ENCODE assay signal across 8 mouse cellular contexts in genomic region chr6:38389671-38390070, GRCm38 (mm10). TPM values are rescaled to one million over a fixed set of nuclear protein-coding genes. Genes with fewer than 3 reads are reported as not detected.
DNase-seq lines count a peak whose midpoint lies in the region; ATAC-seq and TF ChIP-seq lines count a peak whose summit lies in the region.

No protein-coding gene starts in this region.

- peak; percentile 60 for DNase-seq in heart, adult 11 months
- DNase-seq in heart, postnatal 36 days, result no peak
- peak; percentile 55 to 59 for DNase-seq in B cell, adult 2 months
- DNase-seq in T-cell, adult 2 months (ENCODE audit: low spot score), result peak; percentile 42
- DNase-seq in lung, postnatal 0 days (ENCODE audit: low spot score), result peak; percentile 54
- DNase-seq in testis, postnatal 10 days (ENCODE audit: low spot score), result no peak
- DNase-seq in heart, embryonic 10.5 days (ENCODE audit: low spot score), result no peak

- no peak for TF ChIP-seq EP300 in lung, postnatal 0 days (IDR thresholded peaks at IDR 0.05)

- peak; percentile 58 for TF ChIP-seq CTCF in lung, postnatal 0 days (IDR thresholded peaks at IDR 0.05)

- no peaks in the 10 kb centered on the region for H3K4me1 ChIP-seq in lung, postnatal 0 days (ENCODE audit: insufficient read depth, low read depth, low read length)
- no peaks in the 10 kb centered on the region for H3K4me1 ChIP-seq in heart, embryonic 10.5 days

- no peak overlapping the region for H3K4me3 ChIP-seq in lung, postnatal 0 days (ENCODE audit: low read depth, low read length)
- no peak overlapping the region for H3K4me3 ChIP-seq in heart, embryonic 10.5 days

- no peaks in the 10 kb centered on the region for H3K36me3 ChIP-seq in lung, postnatal 0 days (ENCODE audit: insufficient read depth, low read length)
- H3K36me3 ChIP-seq in heart, embryonic 10.5 days, result peaks cover 2% of the 10 kb centered on the region; the same call in 1 of the 2 replicates

- H3K9me3 ChIP-seq in lung, postnatal 0 days (ENCODE audit: low read length), result no peaks in the 10 kb centered on the region
- no peaks in the 10 kb centered on the region for H3K9me3 ChIP-seq in heart, embryonic 10.5 days

- H3K9ac ChIP-seq in lung, postnatal 0 days (replicated peaks; ENCODE audit: low read depth), result no peak overlapping the region

- WGBS in lung, postnatal 0 days, result 82% methylated on average over 3 of the region's 3 CpGs
- WGBS in heart, embryonic 10.5 days, result 82% methylated on average over 3 of the region's 3 CpGs

- no peak overlapping the region for H3K4me2 ChIP-seq in lung, postnatal 0 days (replicated peaks; ENCODE audit: low read depth, low read length)

- intact Hi-C loops in heart, postnatal 36 days (cut with DNase I), result no loop called here

- no peaks in the 10 kb centered on the region for H3K27me3 ChIP-seq in lung, postnatal 0 days (replicated peaks; ENCODE audit: insufficient read depth, low read length)
- H3K27me3 ChIP-seq in heart, embryonic 10.5 days (ENCODE audit: insufficient read depth, poor library complexity, severe bottlenecking), result no peaks in the 10 kb centered on the region

- ATAC-seq in granulocyte monocyte progenitor cell, adult 5-6 weeks (replicated peaks; ENCODE audit: poor library complexity, severe bottlenecking), result peak; percentile 53
- no peak for ATAC-seq in lung, postnatal 0 days

- no peak overlapping the region for H3K27ac ChIP-seq in lung, postnatal 0 days (ENCODE audit: low read length)
- H3K27ac ChIP-seq in heart, embryonic 10.5 days, result no peak overlapping the region

RNA-seq across cellular contexts. Expression of gene Ttc26, which starts 8.4 kb away (rescaled TPM):
- 1 to 10 TPM; 1.9 to 2.0 TPM for total RNA-seq in heart, postnatal 36 days (2021)
- 0.79 TPM in 1 of 2 replicates, not detected in the other for total RNA-seq in granulocyte monocyte progenitor cell, adult 5-6 weeks (2014; fragmentation: Nextera tagmentation)
- total RNA-seq in granulocyte monocyte progenitor cell, adult 5-6 weeks (2017), result 0.90 and 1.7 TPM in 2 replicates
- polyA plus RNA-seq in lung, postnatal 0 days (2015; fragmentation: Nextera tagmentation; extraction: Ambion mirVana), result 2.3 and 2.9 TPM in 2 replicates
- 4.2 and 6.8 TPM in 2 replicates for polyA plus RNA-seq in heart, embryonic 10.5 days (2016; fragmentation: Nextera tagmentation; extraction: Ambion mirVana)

RNA-seq across cellular contexts. Expression of gene Zc3hav1, which starts 35.3 kb away (rescaled TPM):
- 10 to 100 TPM; 15.3 to 16.2 TPM for total RNA-seq in heart, postnatal 36 days (2021)
- 46.8 and 48.4 TPM in 2 replicates for total RNA-seq in granulocyte monocyte progenitor cell, adult 5-6 weeks (2014; fragmentation: Nextera tagmentation)
- total RNA-seq in granulocyte monocyte progenitor cell, adult 5-6 weeks (2017), result 47.6 and 53.1 TPM in 2 replicates
- polyA plus RNA-seq in lung, postnatal 0 days (2015; fragmentation: Nextera tagmentation; extraction: Ambion mirVana), result 18.1 TPM in 2 replicates
- polyA plus RNA-seq in heart, embryonic 10.5 days (2016; fragmentation: Nextera tagmentation; extraction: Ambion mirVana), result 8.0 and 9.7 TPM in 2 replicates

RNA-seq across cellular contexts. Expression of gene Ubn2, which starts 44.1 kb away (rescaled TPM):
- total RNA-seq in heart, postnatal 36 days (2021), result 10 to 100 TPM; 23.5 to 25.8 TPM
- 48.2 and 57.1 TPM in 2 replicates for total RNA-seq in granulocyte monocyte progenitor cell, adult 5-6 weeks (2014; fragmentation: Nextera tagmentation)
- total RNA-seq in granulocyte monocyte progenitor cell, adult 5-6 weeks (2017), result 19.0 and 27.8 TPM in 2 replicates
- 6.9 and 10.8 TPM in 2 replicates for polyA plus RNA-seq in lung, postnatal 0 days (2015; fragmentation: Nextera tagmentation; extraction: Ambion mirVana)
- 8.8 and 12.5 TPM in 2 replicates for polyA plus RNA-seq in heart, embryonic 10.5 days (2016; fragmentation: Nextera tagmentation; extraction: Ambion mirVana)

Comparison
In these comparisons a context has a peak if more than half of its experiments do, and no peak if none do; other contexts are left out.
1. DNase-seq: peak in heart, adult 11 months (single experiment), B cell, adult 2 months (2 of 2), T-cell, adult 2 months (single experiment) and lung, postnatal 0 days (single experiment); none in heart, postnatal 36 days (0 of 2), testis, postnatal 10 days (single experiment) and heart, embryonic 10.5 days (single experiment).